Mouse (Mus musculus): ENCODE measurements at regions not wholly inside any gene's neighbourhood (a gene's known extent, or its start where the extent isn't known, plus 50 kb on each side); places are given as distances from the start of the nearest gene placed in this dataset.

GRCm38 (mm10) chr10:44939403-44939802, 127.6 kb upstream of the Prep start:
- H3K9ac ChIP-seq (ENCODE audit: low read length): no peak overlapping the region
- H3K9me3 ChIP-seq (ENCODE audit: control insufficient read depth, low read length): no peaks in the 10 kb centered on the region
- H3K4me2 ChIP-seq (ENCODE audit: low read length): no peak overlapping the region
- H3K27ac ChIP-seq (replicated peaks in 1 of 2; ENCODE audit: control insufficient read depth in 1 of 2, insufficient read depth in 1 of 2, low read depth in 2 of 2, low read length in 2 of 2): no peak overlapping the region
- no peaks in the 10 kb centered on the region for H3K4me1 ChIP-seq (ENCODE audit: control insufficient read depth in 2 of 2, insufficient read depth in 2 of 2, low read length in 2 of 2)
- H3K27me3 ChIP-seq (ENCODE audit: control insufficient read depth, insufficient read depth, low read length): peaks cover 15% of the 10 kb centered on the region
- no peak overlapping the region for H3K4me3 ChIP-seq (ENCODE audit: control insufficient read depth in 1 of 2, insufficient read depth in 1 of 2, low read depth in 1 of 2, low read length in 2 of 2)
- ATAC-seq (ENCODE audit: insufficient number of reproducible peaks, insufficient read depth, low FRiP score, low read depth): no peak
- no peaks in the 10 kb centered on the region for H3K36me3 ChIP-seq (ENCODE audit: control insufficient read depth, insufficient read depth, low read length)
- 57% methylated on average over 1 of the region's 1 CpGs for WGBS

GRCm38 (mm10) chr10:44936976-44937500, 130.0 kb upstream of the Prep start:
- ATAC-seq (ENCODE audit: insufficient number of reproducible peaks, insufficient read depth, low FRiP score, low read depth): no peak
- Histone ChIP-seq H3K4me3 (ENCODE audit: control insufficient read depth in 1 of 2, insufficient read depth in 1 of 2, low read depth in 1 of 2, low read length in 2 of 2) (no peak overlapping the region), H3K27ac (replicated peaks in 1 of 2; ENCODE audit: control insufficient read depth in 1 of 2, insufficient read depth in 1 of 2, low read depth in 2 of 2, low read length in 2 of 2) (no peak overlapping the region), H3K9ac (ENCODE audit: low read length) (no peak overlapping the region), H3K36me3 (ENCODE audit: control insufficient read depth, insufficient read depth, low read length) (no peaks in the 10 kb centered on the region), H3K27me3 (ENCODE audit: control insufficient read depth, insufficient read depth, low read length) (peaks cover 13% of the 10 kb centered on the region), H3K4me1 (ENCODE audit: control insufficient read depth in 2 of 2, insufficient read depth in 2 of 2, low read length in 2 of 2) (no peaks in the 10 kb centered on the region), H3K9me3 (ENCODE audit: control insufficient read depth, low read length) (no peaks in the 10 kb centered on the region), H3K4me2 (ENCODE audit: low read length) (no peak overlapping the region)
- 81% methylated on average over 5 of the region's 5 CpGs for WGBS

- Histone ChIP-seq H3K4me3 (ENCODE audit: control insufficient read depth in 1 of 2, insufficient read depth in 1 of 2, low read depth in 1 of 2, low read length in 2 of 2) (no peak overlapping the region), H3K27ac (replicated peaks in 1 of 2; ENCODE audit: control insufficient read depth in 1 of 2, insufficient read depth in 1 of 2, low read depth in 2 of 2, low read length in 2 of 2) (no peak overlapping the region), H3K9ac (ENCODE audit: low read length) (no peak overlapping the region), H3K4me1 (ENCODE audit: control insufficient read depth in 2 of 2, insufficient read depth in 2 of 2, low read length in 2 of 2) (no peaks in the 10 kb centered on the region), H3K9me3 (ENCODE audit: control insufficient read depth, low read length) (no peaks in the 10 kb centered on the region), H3K4me2 (ENCODE audit: low read length) (no peak overlapping the region), H3K27me3 (ENCODE audit: control insufficient read depth, insufficient read depth, low read length) (no peaks in the 10 kb centered on the region), H3K36me3 (ENCODE audit: control insufficient read depth, insufficient read depth, low read length) (no peaks in the 10 kb centered on the region)
- no peak for ATAC-seq (ENCODE audit: insufficient number of reproducible peaks, insufficient read depth, low FRiP score, low read depth)
- 74% methylated on average over 2 of the region's 2 CpGs for WGBS
Measured at GRCm38 (mm10) chr10:44930796-44931195, 136.2 kb upstream of the Prep start.

- Histone ChIP-seq H3K36me3 (ENCODE audit: control insufficient read depth, insufficient read depth, low read length) (no peaks in the 10 kb centered on the region), H3K4me1 (ENCODE audit: control insufficient read depth in 2 of 2, insufficient read depth in 2 of 2, low read length in 2 of 2) (no peaks in the 10 kb centered on the region), H3K4me3 (ENCODE audit: control insufficient read depth in 1 of 2, insufficient read depth in 1 of 2, low read depth in 1 of 2, low read length in 2 of 2) (no peak overlapping the region), H3K27me3 (ENCODE audit: control insufficient read depth, insufficient read depth, low read length) (no peaks in the 10 kb centered on the region), H3K27ac (replicated peaks in 1 of 2; ENCODE audit: control insufficient read depth in 1 of 2, insufficient read depth in 1 of 2, low read depth in 2 of 2, low read length in 2 of 2) (no peak overlapping the region), H3K9me3 (ENCODE audit: control insufficient read depth, low read length) (no peaks in the 10 kb centered on the region), H3K9ac (ENCODE audit: low read length) (no peak overlapping the region), H3K4me2 (ENCODE audit: low read length) (no peak overlapping the region)
- ATAC-seq (ENCODE audit: insufficient number of reproducible peaks, insufficient read depth, low FRiP score, low read depth): no peak
- WGBS: 80% methylated on average over 8 of the region's 8 CpGs
Measured at GRCm38 (mm10) chr10:44913751-44914388, 153.1 kb upstream of the Prep start.

GRCm38 (mm10) chr10:44904520-44904919, 162.5 kb upstream of the Prep start:
- no peak overlapping the region for H3K4me3 ChIP-seq (ENCODE audit: control insufficient read depth in 1 of 2, insufficient read depth in 1 of 2, low read depth in 1 of 2, low read length in 2 of 2)
- no peak for ATAC-seq (ENCODE audit: insufficient number of reproducible peaks, insufficient read depth, low FRiP score, low read depth)
- WGBS: 80% methylated on average over 4 of the region's 4 CpGs
- no peak overlapping the region for H3K9ac ChIP-seq (ENCODE audit: low read length)
- H3K27me3 ChIP-seq (ENCODE audit: control insufficient read depth, insufficient read depth, low read length): no peaks in the 10 kb centered on the region
- peaks cover 11% of the 10 kb centered on the region; the same call in 1 of the 2 replicates for H3K9me3 ChIP-seq (ENCODE audit: control insufficient read depth, low read length)
- no peaks in the 10 kb centered on the region for H3K36me3 ChIP-seq (ENCODE audit: control insufficient read depth, insufficient read depth, low read length)
- no peaks in the 10 kb centered on the region for H3K4me1 ChIP-seq (ENCODE audit: control insufficient read depth in 2 of 2, insufficient read depth in 2 of 2, low read length in 2 of 2)
- H3K4me2 ChIP-seq (ENCODE audit: low read length): no peak overlapping the region
- H3K27ac ChIP-seq (replicated peaks in 1 of 2; ENCODE audit: control insufficient read depth in 1 of 2, insufficient read depth in 1 of 2, low read depth in 2 of 2, low read length in 2 of 2): no peak overlapping the region

- WGBS: 74% methylated on average over 2 of the region's 2 CpGs
Measured at GRCm38 (mm10) chr10:44901203-44901602, 165.8 kb upstream of the Prep start.

GRCm38 (mm10) chr10:44892124-44892523, 174.9 kb upstream of the Prep start:
- no peaks in the 10 kb centered on the region for H3K4me1 ChIP-seq (ENCODE audit: control insufficient read depth in 2 of 2, insufficient read depth in 2 of 2, low read length in 2 of 2)
- 42% methylated on average over 6 of the region's 6 CpGs for WGBS
- H3K4me2 ChIP-seq (ENCODE audit: low read length): no peak overlapping the region
- H3K27ac ChIP-seq (replicated peaks in 1 of 2; ENCODE audit: control insufficient read depth in 1 of 2, insufficient read depth in 1 of 2, low read depth in 2 of 2, low read length in 2 of 2): no peak overlapping the region
- no peaks in the 10 kb centered on the region for H3K36me3 ChIP-seq (ENCODE audit: control insufficient read depth, insufficient read depth, low read length)
- no peaks in the 10 kb centered on the region for H3K27me3 ChIP-seq (ENCODE audit: control insufficient read depth, insufficient read depth, low read length)
- H3K9me3 ChIP-seq (ENCODE audit: control insufficient read depth, low read length): no peaks in the 10 kb centered on the region
- H3K9ac ChIP-seq (ENCODE audit: low read length): no peak overlapping the region
- ATAC-seq (ENCODE audit: insufficient number of reproducible peaks, insufficient read depth, low FRiP score, low read depth): no peak
- no peak overlapping the region for H3K4me3 ChIP-seq (ENCODE audit: control insufficient read depth in 1 of 2, insufficient read depth in 1 of 2, low read depth in 1 of 2, low read length in 2 of 2)

More at GRCm38 (mm10) chr10:44901203-44901602, 165.8 kb upstream of the Prep start:
- no peak for ATAC-seq (ENCODE audit: insufficient number of reproducible peaks, insufficient read depth, low FRiP score, low read depth)
- Histone ChIP-seq H3K27ac (replicated peaks in 1 of 2; ENCODE audit: control insufficient read depth in 1 of 2, insufficient read depth in 1 of 2, low read depth in 2 of 2, low read length in 2 of 2) (no peak overlapping the region), H3K4me2 (ENCODE audit: low read length) (no peak overlapping the region), H3K9ac (ENCODE audit: low read length) (no peak overlapping the region), H3K4me1 (ENCODE audit: control insufficient read depth in 2 of 2, insufficient read depth in 2 of 2, low read length in 2 of 2) (no peaks in the 10 kb centered on the region), H3K4me3 (ENCODE audit: control insufficient read depth in 1 of 2, insufficient read depth in 1 of 2, low read depth in 1 of 2, low read length in 2 of 2) (no peak overlapping the region), H3K27me3 (ENCODE audit: control insufficient read depth, insufficient read depth, low read length) (no peaks in the 10 kb centered on the region), H3K9me3 (ENCODE audit: control insufficient read depth, low read length) (peaks cover 11% of the 10 kb centered on the region; the same call in 1 of the 2 replicates), H3K36me3 (ENCODE audit: control insufficient read depth, insufficient read depth, low read length) (no peaks in the 10 kb centered on the region)
